Mouse (Mus musculus): ENCODE results near the gene Wdr31. TPM values are rescaled to one million over a fixed set of nuclear protein-coding genes. Genes with fewer than 3 reads are reported as not detected.
A peak's percentile ranks its signal among the peaks of the same experiment; 100 is the strongest.

Gene Wdr31
- polyA plus RNA-seq, 1 experiment = 0.62 TPM

GRCm38 (mm10) chr4:62506798-62507197 lies 36.1 kb upstream of the Wdr31 start:
- Histone ChIP-seq H3K27me3 (ENCODE audit: control insufficient read depth, insufficient read depth, low read length) (no peaks in the 10 kb centered on the region), H3K36me3 (ENCODE audit: control insufficient read depth, insufficient read depth, low read length) (peaks cover 36% of the 10 kb centered on the region), H3K4me3 (ENCODE audit: low read depth, low read length) (no peak overlapping the region), H3K4me1 (ENCODE audit: control insufficient read depth, insufficient read depth, insufficient read length, low read length) (peaks cover 22% of the 10 kb centered on the region), H3K27ac (ENCODE audit: insufficient read depth, low read depth, low read length) (no peak overlapping the region)
- WGBS = 23% methylated on average over 2 of the region's 2 CpGs
- peak; percentile 62; the same call in 1 of the 2 replicates for TF ChIP-seq CTCF (IDR thresholded peaks at IDR 0.05; ENCODE audit: extremely low read depth, insufficient read length, insufficient replicate concordance, low read depth, low read length)
- TF ChIP-seq POLR2A (IDR thresholded peaks at IDR 0.05; ENCODE audit: low read depth, low read length) = no peak

- Histone ChIP-seq H3K36me3 (ENCODE audit: control insufficient read depth, insufficient read depth, low read length) (peaks cover 28% of the 10 kb centered on the region), H3K4me1 (ENCODE audit: control insufficient read depth, insufficient read depth, insufficient read length, low read length) (peaks cover 22% of the 10 kb centered on the region), H3K27ac (ENCODE audit: insufficient read depth, low read depth, low read length) (no peak overlapping the region), H3K4me3 (ENCODE audit: low read depth, low read length) (no peak overlapping the region), H3K27me3 (ENCODE audit: control insufficient read depth, insufficient read depth, low read length) (no peaks in the 10 kb centered on the region)
- WGBS = 80% methylated on average over 3 of the region's 3 CpGs
- TF ChIP-seq CTCF (IDR thresholded peaks at IDR 0.05; ENCODE audit: extremely low read depth, insufficient read length, insufficient replicate concordance, low read depth, low read length) = no peak
- TF ChIP-seq POLR2A (IDR thresholded peaks at IDR 0.05; ENCODE audit: low read depth, low read length) = no peak
Measured at GRCm38 (mm10) chr4:62505991-62506390, 35.3 kb upstream of the Wdr31 start.

- Histone ChIP-seq H3K36me3 (ENCODE audit: control insufficient read depth, insufficient read depth, low read length) (peaks cover 22% of the 10 kb centered on the region), H3K4me1 (ENCODE audit: control insufficient read depth, insufficient read depth, insufficient read length, low read length) (peaks cover 18% of the 10 kb centered on the region), H3K27me3 (ENCODE audit: control insufficient read depth, insufficient read depth, low read length) (no peaks in the 10 kb centered on the region), H3K27ac (ENCODE audit: insufficient read depth, low read depth, low read length) (peak within 1 kb of the TSS; percentile 97), H3K4me3 (ENCODE audit: low read depth, low read length) (peak within 1 kb of the TSS; percentile 96)
- TF ChIP-seq POLR2A (IDR thresholded peaks at IDR 0.05; ENCODE audit: low read depth, low read length) = no peak
- TF ChIP-seq CTCF (IDR thresholded peaks at IDR 0.05; ENCODE audit: extremely low read depth, insufficient read length, insufficient replicate concordance, low read depth, low read length) = no peak
- WGBS = 35% methylated on average over 3 of the region's 3 CpGs
Measured at GRCm38 (mm10) chr4:62503374-62503970, 32.8 kb upstream of the Wdr31 start, which contains the start of gene Hdhd3. TSS of gene Hdhd3 (minus strand) at chr4:62503467.

GRCm38 (mm10) chr4:62502969-62503368 lies 32.3 kb upstream of the Wdr31 start:
- Histone ChIP-seq H3K27me3 (ENCODE audit: control insufficient read depth, insufficient read depth, low read length) (no peaks in the 10 kb centered on the region), H3K4me3 (ENCODE audit: low read depth, low read length) (peak overlapping the region; percentile 34), H3K4me1 (ENCODE audit: control insufficient read depth, insufficient read depth, insufficient read length, low read length) (peaks cover 18% of the 10 kb centered on the region), H3K27ac (ENCODE audit: insufficient read depth, low read depth, low read length) (peak overlapping the region; percentile 97), H3K36me3 (ENCODE audit: control insufficient read depth, insufficient read depth, low read length) (peaks cover 19% of the 10 kb centered on the region)
- WGBS = 22% methylated on average over 7 of the region's 7 CpGs
- TF ChIP-seq POLR2A (IDR thresholded peaks at IDR 0.05; ENCODE audit: low read depth, low read length) (no peak), CTCF (IDR thresholded peaks at IDR 0.05; ENCODE audit: extremely low read depth, insufficient read length, insufficient replicate concordance, low read depth, low read length) (no peak)

GRCm38 (mm10) chr4:62501964-62502732 lies 31.5 kb upstream of the Wdr31 start:
- 1% methylated on average over 38 of the region's 38 CpGs for WGBS
- TF ChIP-seq CTCF (IDR thresholded peaks at IDR 0.05; ENCODE audit: extremely low read depth, insufficient read length, insufficient replicate concordance, low read depth, low read length) (no peak), POLR2A (IDR thresholded peaks at IDR 0.05; ENCODE audit: low read depth, low read length) (peak; percentile 86)

GRCm38 (mm10) chr4:62501534-62501933 lies 30.8 kb upstream of the Wdr31 start:
- under 1% methylated on average over 7 of the region's 7 CpGs for WGBS
- Histone ChIP-seq H3K36me3 (ENCODE audit: control insufficient read depth, insufficient read depth, low read length) (peaks cover 25% of the 10 kb centered on the region), H3K4me1 (ENCODE audit: control insufficient read depth, insufficient read depth, insufficient read length, low read length) (peaks cover 20% of the 10 kb centered on the region), H3K27me3 (ENCODE audit: control insufficient read depth, insufficient read depth, low read length) (no peaks in the 10 kb centered on the region), H3K4me3 (ENCODE audit: low read depth, low read length) (peak overlapping the region; percentile 96), H3K27ac (ENCODE audit: insufficient read depth, low read depth, low read length) (peak overlapping the region; percentile 97)
- no peak for TF ChIP-seq CTCF (IDR thresholded peaks at IDR 0.05; ENCODE audit: extremely low read depth, insufficient read length, insufficient replicate concordance, low read depth, low read length)
- TF ChIP-seq POLR2A (IDR thresholded peaks at IDR 0.05; ENCODE audit: low read depth, low read length) = no peak

More at GRCm38 (mm10) chr4:62501964-62502732, 31.5 kb upstream of the Wdr31 start:
- H3K27ac ChIP-seq (ENCODE audit: insufficient read depth, low read depth, low read length) = peak overlapping the region; percentile 97
- H3K4me1 ChIP-seq (ENCODE audit: control insufficient read depth, insufficient read depth, insufficient read length, low read length) = peaks cover 18% of the 10 kb centered on the region
- H3K36me3 ChIP-seq (ENCODE audit: control insufficient read depth, insufficient read depth, low read length) = peaks cover 23% of the 10 kb centered on the region
- H3K4me3 ChIP-seq (ENCODE audit: low read depth, low read length) = peak overlapping the region; percentile 96
- H3K27me3 ChIP-seq (ENCODE audit: control insufficient read depth, insufficient read depth, low read length) = no peaks in the 10 kb centered on the region

- peaks cover 25% of the 10 kb centered on the region for H3K36me3 ChIP-seq (ENCODE audit: control insufficient read depth, insufficient read depth, low read length)
- H3K27me3 ChIP-seq (ENCODE audit: control insufficient read depth, insufficient read depth, low read length) = no peaks in the 10 kb centered on the region
- peak overlapping the region; percentile 26; the same call in 1 of the 2 replicates for H3K4me3 ChIP-seq (ENCODE audit: low read depth, low read length)
- no peak for TF ChIP-seq CTCF (IDR thresholded peaks at IDR 0.05; ENCODE audit: extremely low read depth, insufficient read length, insufficient replicate concordance, low read depth, low read length)
- TF ChIP-seq POLR2A (IDR thresholded peaks at IDR 0.05; ENCODE audit: low read depth, low read length) = no peak; the same call in 1 of the 2 replicates
- 41% methylated on average over 4 of the region's 4 CpGs for WGBS
- H3K27ac ChIP-seq (ENCODE audit: insufficient read depth, low read depth, low read length) = peak overlapping the region; percentile 97
- H3K4me1 ChIP-seq (ENCODE audit: control insufficient read depth, insufficient read depth, insufficient read length, low read length) = peaks cover 27% of the 10 kb centered on the region
Measured at GRCm38 (mm10) chr4:62500799-62501198, 30.1 kb upstream of the Wdr31 start.

All from small intestine, adult 2 months (tissue).